Mouse (Mus musculus) heart, postnatal 14 days (tissue): ENCODE results near the gene Tmem145. TPM values are rescaled to one million over a fixed set of nuclear protein-coding genes. Genes with fewer than 3 reads are reported as not detected.

ENCODE experiments used
- total RNA-seq, 2 experiments: library from RNA; stranded (reverse); gene quantifications; 2 replicates each; pipeline ENCODE4 v1.2.3; 2021

Gene Tmem145
- total RNA-seq, 2 experiments from 2014 or later: not detected

Other genes starting within 250 kb of the Tmem145 start
- 1 to 10 TPM; 5.8 to 7.6 TPM for gene Grik5, start 233.8 kb upstream of the Tmem145 start, total RNA-seq
- 10 to 100 TPM; 10.5 to 11.2 TPM for gene Zfp574, start 233.5 kb upstream of the Tmem145 start, total RNA-seq
- under 1 TPM; 0.44 to 0.60 TPM for gene Pou2f2, start 126.4 kb upstream of the Tmem145 start, total RNA-seq
- 10 to 100 TPM; 17.9 to 19.2 TPM for gene Dedd2, start 85.5 kb upstream of the Tmem145 start, total RNA-seq
- gene Zfp526, start 84.7 kb upstream of the Tmem145 start, total RNA-seq: 1 to 10 TPM; 8.0 to 9.1 TPM
- gene Gsk3a, start 68.3 kb upstream of the Tmem145 start, total RNA-seq: 10 to 100 TPM; 58.6 to 66.6 TPM
- gene Erf, start 55.3 kb upstream of the Tmem145 start, total RNA-seq: 10 to 100 TPM; 32.8 to 33.2 TPM
- 10 to 100 TPM; 71.2 to 78.7 TPM for gene Cic, start 38.4 kb upstream of the Tmem145 start, total RNA-seq
- gene Pafah1b3, start 8.1 kb upstream of the Tmem145 start, total RNA-seq: 1 to 10 TPM; 5.1 to 5.6 TPM
- gene Prr19, start 4.7 kb upstream of the Tmem145 start, total RNA-seq: not detected
- 10 to 100 TPM; 26.7 to 29.6 TPM for gene Megf8, start 11.1 kb downstream of the Tmem145 start, total RNA-seq
- gene Cnfn, start 63.6 kb downstream of the Tmem145 start, total RNA-seq: not detected
- 10 to 100 TPM; 43.2 to 55.0 TPM for gene Lipe, start 92.6 kb downstream of the Tmem145 start, total RNA-seq
- gene Cxcl17, start 106.8 kb downstream of the Tmem145 start, total RNA-seq: not detected
- gene Ceacam1, start 171.5 kb downstream of the Tmem145 start, total RNA-seq: 10 to 100 TPM; 14.3 to 17.4 TPM
- 1 to 10 TPM; 1.9 to 2.0 TPM for gene Ceacam2, start 233.8 kb downstream of the Tmem145 start, total RNA-seq